Mouse (Mus musculus) bone marrow macrophage, adult 2 months (primary cell): Measurements from ENCODE around the gene Mog. TPM values are rescaled to one million over a fixed set of nuclear protein-coding genes. Genes with fewer than 3 reads are reported as not detected.

Experiments used
- H3K27ac ChIP-seq: 2 replicates; pipeline ENCODE4 v1.5.1; 2012; ENCODE audit warnings: low read depth, low read length; ENCODE audit not compliant: insufficient read depth
- H3K4me1 ChIP-seq: 2 replicates; pipeline ENCODE4 v1.6.1; 2012; ENCODE audit warnings: low read length; ENCODE audit not compliant: control insufficient read depth, insufficient read depth
- H3K4me3 ChIP-seq: 2 replicates; pipeline ENCODE4 v1.5.1; 2012; ENCODE audit warnings: mild to moderate bottlenecking, low read length, moderate library complexity; ENCODE audit not compliant: insufficient read depth
- CTCF ChIP-seq: IDR thresholded peaks from 2 replicates; pipeline ENCODE4 v1.5.1; 2012; ENCODE audit warnings: low read depth, mild to moderate bottlenecking, low read length, moderate library complexity
- POLR2A ChIP-seq: IDR thresholded peaks from 2 replicates; pipeline ENCODE4 v1.6.1; 2012; ENCODE audit warnings: mild to moderate bottlenecking, low read depth, low read length, borderline replicate concordance
- polyA plus RNA-seq: library from polyadenylated mRNA; stranded (reverse); fragments of >200 nt; gene quantifications from 2 replicates; pipeline ENCODE4 v1.2.4, GENCODE M21; 2012; ENCODE audit not compliant: missing spikeins, insufficient read depth, insufficient read length

Mog gene
- polyA plus RNA-seq, 1 experiment: not detected

DNA sequence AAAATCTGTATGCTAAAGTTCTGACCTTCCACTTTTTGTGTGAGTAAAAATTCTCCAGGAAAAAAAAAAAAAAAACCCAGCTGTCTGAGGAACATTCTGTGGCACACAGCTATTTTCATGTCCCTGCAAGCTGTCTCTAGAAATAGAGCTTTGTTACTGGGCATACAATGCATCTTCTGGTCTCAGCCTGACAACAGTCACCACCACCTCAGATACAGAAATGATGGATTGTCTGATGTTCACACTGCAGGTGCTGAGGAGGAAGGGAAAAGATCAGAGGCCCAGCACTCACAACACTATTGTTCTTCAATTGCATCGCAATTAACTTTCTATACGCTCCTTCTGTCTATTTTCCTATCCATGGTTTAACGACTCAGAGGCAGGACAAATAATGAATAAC lies 4.9 kb downstream of the Mog start:
- TF ChIP-seq CTCF: no peak
- TF ChIP-seq POLR2A: no peak
- Histone ChIP-seq H3K27ac (no peak overlapping the region), H3K4me3 (no peak overlapping the region), H3K4me1 (no peaks in the 10 kb centered on the region)

DNA sequence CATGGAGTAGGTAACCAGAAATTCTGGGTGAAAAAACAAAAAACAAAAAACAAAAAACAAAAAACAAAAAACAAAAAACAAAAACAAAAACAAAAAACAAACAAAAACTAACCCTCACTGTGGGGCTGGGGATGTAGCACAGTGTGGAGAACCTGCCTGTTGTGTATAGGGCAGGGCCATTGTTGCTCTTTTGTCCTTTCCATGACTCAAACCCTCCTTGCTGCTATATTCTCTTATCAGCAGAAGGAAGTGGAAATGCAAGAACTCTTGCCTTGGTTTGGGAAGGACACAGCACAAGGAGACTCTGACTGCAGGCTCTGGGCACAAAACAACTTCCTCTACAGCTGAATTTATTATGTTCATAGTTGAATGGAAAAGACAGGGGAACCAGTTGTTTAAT lies 6.9 kb downstream of the Mog start:
- TF ChIP-seq POLR2A (no peak), CTCF (no peak)
- Histone ChIP-seq H3K4me1 (no peaks in the 10 kb centered on the region), H3K4me3 (no peak overlapping the region), H3K27ac (no peak overlapping the region)

DNA sequence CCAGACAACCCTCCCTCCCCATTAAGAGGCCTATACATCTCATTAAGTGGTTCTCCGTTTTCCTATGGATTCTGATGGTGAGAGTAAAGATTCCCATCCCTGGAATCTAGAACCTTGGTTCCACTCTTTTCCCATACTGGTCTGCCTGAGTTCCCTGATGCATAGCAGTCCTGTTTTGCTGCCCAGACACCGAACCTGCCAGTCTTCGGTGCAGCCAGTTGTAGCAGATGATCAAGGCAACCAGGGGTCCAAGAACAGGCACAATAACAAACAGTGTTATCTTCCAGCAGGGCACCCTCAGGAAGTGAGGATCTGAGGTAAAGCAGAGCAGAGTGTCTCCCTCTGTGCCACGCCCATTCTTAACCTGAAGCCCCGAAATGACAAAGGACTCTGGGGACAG lies 11.1 kb downstream of the Mog start:
- TF ChIP-seq POLR2A (no peak), CTCF (no peak)
- H3K4me1 ChIP-seq: no peaks in the 10 kb centered on the region
- H3K27ac ChIP-seq: no peak overlapping the region
- no peak overlapping the region for H3K4me3 ChIP-seq

DNA sequence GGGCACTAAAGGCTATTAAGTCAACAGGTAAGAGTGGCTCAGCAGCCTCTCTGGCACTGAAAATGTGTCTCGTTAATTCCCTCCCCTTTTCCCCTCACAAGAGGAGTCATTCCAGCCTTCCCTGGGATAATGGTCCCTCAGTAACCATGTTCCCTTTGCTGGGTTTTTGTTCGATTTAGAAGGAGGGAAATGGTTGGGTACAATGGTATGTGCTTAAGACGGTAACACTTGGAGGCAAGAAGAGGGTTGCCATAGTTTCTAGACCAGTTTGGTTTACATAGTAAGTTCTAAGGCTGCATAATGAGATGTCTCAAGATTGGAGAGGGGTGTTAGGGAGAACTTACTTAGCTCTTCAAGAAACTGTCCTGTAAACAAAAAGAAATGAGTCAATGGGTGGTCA lies 11.5 kb downstream of the Mog start:
- TF ChIP-seq CTCF (no peak), POLR2A (no peak)
- H3K4me3 ChIP-seq: no peak overlapping the region
- H3K27ac ChIP-seq: no peak overlapping the region
- no peaks in the 10 kb centered on the region for H3K4me1 ChIP-seq

DNA sequence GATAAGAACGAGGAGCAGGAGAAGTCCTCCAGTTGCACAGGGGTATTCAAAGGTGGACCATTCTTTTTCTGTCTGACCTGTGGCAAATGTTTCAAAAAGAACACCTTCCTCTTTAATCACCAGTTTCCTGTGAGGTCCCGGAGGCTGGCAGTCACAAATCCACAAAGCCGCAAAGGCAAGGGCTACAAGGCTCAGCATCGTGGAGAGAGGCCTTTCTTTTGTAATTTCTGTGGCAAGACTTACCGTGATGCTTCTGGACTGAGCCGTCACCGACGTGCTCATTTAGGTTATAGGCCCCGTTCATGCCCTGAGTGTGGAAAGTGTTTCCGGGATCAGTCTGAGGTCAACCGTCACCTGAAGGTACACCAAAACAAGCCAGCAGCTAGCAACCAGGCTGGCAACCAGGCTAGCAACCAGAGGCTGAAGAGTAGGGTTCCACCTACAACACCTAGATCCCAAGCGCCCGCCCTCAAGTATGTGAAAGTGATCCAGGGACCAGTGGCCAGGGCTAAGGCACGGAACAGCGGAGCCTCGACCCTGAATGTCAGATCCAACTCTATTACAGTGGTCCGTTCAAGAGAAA lies 13.6 kb downstream of the Mog start:
- no peak overlapping the region for H3K27ac ChIP-seq
- H3K4me1 ChIP-seq: no peaks in the 10 kb centered on the region
- no peak for TF ChIP-seq CTCF
- no peak for TF ChIP-seq POLR2A
- no peak overlapping the region for H3K4me3 ChIP-seq

DNA sequence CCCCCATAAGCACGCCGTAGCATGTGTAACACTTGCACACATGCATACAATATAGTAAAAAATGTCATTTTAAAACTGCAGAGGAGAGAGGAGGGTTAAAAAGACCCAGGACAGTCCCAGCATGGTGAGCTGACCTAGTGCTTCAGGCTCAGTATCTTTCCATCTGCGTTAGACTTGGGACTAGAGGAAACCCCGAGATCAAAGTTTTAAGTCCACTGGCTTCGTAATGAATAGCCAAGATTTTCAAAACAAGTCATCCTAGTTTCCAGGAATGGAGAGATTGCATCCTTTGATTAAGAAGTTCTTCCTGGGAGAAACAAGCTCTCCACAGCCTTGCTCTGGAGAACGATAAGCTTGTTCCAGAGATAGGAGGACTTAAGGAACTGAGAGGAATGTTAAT lies 15.0 kb downstream of the Mog start:
- no peak for TF ChIP-seq CTCF
- TF ChIP-seq POLR2A: no peak
- H3K4me1 ChIP-seq: no peaks in the 10 kb centered on the region
- H3K27ac ChIP-seq: no peak overlapping the region
- H3K4me3 ChIP-seq: no peak overlapping the region

DNA sequence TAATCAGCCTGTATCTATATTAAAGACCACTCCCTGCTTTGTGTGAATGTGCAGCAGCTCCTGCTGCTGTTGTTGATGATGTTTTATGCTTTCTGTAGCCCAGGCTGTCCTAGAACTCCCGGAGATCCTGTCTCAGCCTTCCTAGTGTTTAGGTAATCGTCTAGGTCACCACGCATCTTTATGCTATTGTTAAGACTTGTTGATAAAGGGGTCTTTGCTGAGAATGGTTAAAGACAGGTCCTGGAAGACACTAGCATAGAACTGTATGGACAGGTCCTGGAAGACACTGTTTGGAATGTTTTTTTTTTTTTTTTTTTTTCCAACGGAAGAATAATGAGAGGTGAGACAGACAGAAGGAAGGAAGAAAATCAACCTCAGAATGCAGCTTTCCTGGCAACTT lies 19.8 kb downstream of the Mog start:
- H3K4me1 ChIP-seq: no peaks in the 10 kb centered on the region
- no peak for TF ChIP-seq POLR2A
- no peak for TF ChIP-seq CTCF
- H3K27ac ChIP-seq: no peak overlapping the region
- H3K4me3 ChIP-seq: no peak overlapping the region

DNA sequence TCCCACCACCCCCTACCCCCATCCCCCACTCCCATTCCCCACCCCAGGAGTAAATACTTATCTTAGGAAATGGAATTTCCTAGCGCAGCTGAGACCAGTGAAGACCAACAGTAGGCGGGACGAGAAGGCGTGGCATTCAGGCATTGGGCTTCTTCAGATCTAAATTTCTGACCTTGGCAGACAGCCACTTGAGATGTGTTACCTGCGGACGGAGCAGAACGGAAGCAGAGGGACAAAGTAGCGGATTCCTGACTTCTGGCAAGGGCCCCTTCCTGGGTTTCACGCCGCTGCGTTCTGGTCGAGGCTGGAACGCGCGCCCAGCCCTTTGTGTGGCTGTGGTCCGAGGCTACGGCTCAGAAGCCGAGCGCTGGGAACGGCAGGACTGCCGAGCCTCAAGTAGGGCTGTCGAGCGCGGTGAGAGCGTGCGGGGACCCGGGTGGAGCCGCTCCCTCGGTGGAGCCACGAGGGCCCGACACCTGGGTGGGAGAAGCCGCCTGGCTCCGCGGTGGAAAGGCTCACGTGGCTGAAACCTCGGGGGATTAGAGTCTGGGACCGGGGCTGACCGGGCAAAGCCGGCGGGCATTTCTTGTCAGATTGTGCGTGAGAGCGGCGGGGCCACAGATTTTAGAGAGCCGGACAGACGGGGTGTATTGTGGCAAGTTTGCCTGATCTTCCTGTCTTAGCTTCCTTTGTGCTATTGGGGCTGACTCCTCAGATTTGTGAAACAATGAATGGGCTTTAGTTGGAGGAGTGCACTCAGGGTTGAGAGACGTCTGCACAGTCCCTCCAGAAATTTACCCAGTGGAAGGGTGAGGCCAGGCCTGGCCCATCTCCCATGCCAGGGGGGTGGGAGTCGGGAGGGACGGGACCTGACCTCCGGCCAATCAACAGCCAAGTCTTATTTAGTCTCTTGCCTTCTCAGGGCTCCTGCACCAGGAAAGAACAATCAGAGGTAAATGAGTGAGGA lies 20.6 kb downstream of the Mog start:
- Histone ChIP-seq H3K27ac (no peak overlapping the region), H3K4me1 (no peaks in the 10 kb centered on the region), H3K4me3 (peak overlapping the region; percentile 45)
- TF ChIP-seq POLR2A: no peak
- TF ChIP-seq CTCF: no peak

DNA sequence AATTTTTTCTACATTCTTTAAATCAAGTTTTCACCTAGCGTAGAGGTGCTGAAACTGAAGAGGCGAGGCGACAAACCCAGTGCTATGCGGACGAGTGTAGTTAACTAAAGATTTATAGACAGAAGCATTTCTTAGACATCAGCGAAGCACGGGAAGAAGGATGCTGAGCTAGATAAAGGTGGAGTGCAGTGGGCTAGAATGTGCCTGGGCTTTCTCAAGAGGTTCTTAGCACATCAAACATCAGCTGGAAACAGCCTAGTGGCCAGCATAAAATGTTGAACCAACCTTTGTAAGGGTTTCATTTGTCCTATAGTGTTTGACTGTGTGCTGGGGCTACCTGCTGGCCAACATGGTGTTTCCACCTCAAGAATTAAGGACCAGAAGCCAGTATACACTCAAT lies 22.3 kb downstream of the Mog start, which contains the start of gene Zfp57:
Gene Zfp57, plus strand, starts transcription at position 301 of the 400 bp plus-strand sequence.
- no peak within 1 kb of the TSS for H3K4me3 ChIP-seq
- no peaks in the 10 kb centered on the region for H3K4me1 ChIP-seq
- no peak for TF ChIP-seq CTCF
- TF ChIP-seq POLR2A: no peak
- H3K27ac ChIP-seq: no peak within 1 kb of the TSS

DNA sequence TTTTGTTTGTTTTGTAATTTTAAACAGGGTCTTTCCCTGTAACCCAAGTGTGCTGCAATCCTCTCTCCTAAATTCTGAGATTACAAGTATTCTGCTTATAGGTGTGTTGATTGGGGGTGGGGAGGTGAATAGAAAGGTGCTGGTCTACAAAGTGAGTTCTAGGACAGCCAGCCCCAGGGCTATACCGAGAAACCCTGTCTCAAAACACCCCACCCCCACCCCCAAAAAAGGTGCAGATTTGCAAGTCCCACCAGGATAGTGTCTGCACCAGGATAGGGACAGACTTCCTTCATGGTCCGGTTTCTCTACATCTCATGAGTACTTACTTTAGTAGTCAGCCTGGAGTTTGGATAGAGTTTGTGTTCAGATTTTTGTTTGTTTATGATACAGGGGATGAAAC lies 24.7 kb downstream of the Mog start:
- H3K27ac ChIP-seq: no peak overlapping the region
- H3K4me3 ChIP-seq: no peak overlapping the region
- TF ChIP-seq POLR2A: no peak
- TF ChIP-seq CTCF: no peak
- H3K4me1 ChIP-seq: peaks cover 2% of the 10 kb centered on the region; the same call in 1 of the 2 replicates
